Mouse (Mus musculus): ENCODE results near the gene Gm44973.

Gm44973 gene

DNA sequence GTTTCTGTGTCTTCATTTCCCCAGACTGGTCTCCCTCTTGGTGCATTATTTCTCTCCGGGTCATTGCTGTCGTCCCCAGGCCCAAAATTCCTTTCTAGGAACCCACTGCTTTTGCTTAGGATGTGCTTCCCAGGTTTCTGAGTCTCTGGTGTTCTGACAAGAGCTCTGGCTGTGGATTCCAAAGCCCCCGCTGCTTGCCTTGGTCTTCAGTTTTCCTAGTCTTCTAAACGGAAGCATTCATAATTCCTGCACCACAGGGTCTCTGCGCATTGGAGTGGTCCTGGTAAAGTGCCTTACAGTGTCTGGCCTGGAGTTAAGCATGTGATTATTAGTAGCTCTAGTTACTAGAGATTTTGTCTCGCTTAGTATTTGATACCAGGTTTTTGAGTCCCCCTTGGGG, 65.5 kb downstream of the Gm44973 start:
- DNase-seq (ENCODE audit: low spot score in 2 of 2): no peak

DNA sequence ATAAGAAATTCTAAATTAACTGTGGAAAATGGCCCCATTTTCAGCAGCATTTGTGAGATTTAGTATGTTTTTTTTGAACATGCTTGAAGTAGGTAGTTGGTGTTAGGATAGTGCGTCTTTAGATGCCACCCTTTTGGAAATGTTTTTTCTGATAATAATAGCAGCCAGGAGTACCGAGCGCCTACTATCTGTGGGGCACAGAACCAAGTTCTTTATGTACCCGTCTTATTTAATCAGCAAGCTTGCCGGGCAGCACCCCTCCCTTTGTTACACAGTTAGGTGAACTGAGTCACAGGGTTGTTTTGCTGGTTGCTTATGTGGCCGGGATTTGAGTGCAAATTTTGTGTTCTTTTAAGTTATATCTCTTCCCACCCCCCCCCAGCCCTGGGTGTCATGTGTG, 65.9 kb downstream of the Gm44973 start:
- no peak for DNase-seq (ENCODE audit: low spot score in 2 of 2)

DNA sequence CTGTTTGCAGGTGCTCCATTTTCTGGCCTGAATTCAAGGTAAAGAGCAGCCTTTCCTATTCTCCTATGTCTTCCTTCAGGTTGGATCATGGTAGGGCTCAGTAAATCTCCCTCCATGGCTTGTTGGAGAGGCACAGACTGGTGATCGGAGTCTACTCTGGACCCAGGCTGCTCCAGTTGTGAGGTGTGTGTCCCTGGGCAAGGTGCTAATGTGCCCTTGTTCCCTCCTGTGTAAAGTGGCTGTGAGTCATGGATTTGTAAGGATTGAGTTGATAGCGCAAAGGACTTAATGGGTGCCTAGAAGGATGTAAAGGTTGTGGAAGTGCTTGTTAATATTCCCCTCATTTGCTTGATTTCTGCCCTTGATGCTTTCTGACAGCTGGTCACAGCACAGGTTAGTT, 66.6 kb downstream of the Gm44973 start:
- DNase-seq (ENCODE audit: low spot score in 2 of 2): no peak
